In genomic region chr11:109556130-109556529, GRCm38 (mm10) we compare ENCODE assay signal across 17 mouse cellular contexts. TPM values are rescaled to one million over a fixed set of nuclear protein-coding genes. Genes with fewer than 3 reads are reported as not detected.
DNase-seq lines count a peak whose midpoint lies in the region; ATAC-seq and TF ChIP-seq lines count a peak whose summit lies in the region.
"Had no signal": no experiment of that assay in that cellular context is flagged by ENCODE, and none has a peak within 500 bp of the region (broad histone marks: within the 10 kb centered on the region; RNA-seq: fewer than 3 reads in every experiment).

No protein-coding gene starts in this region.

- no peak overlapping the region for H3K9ac ChIP-seq in hindbrain, embryonic 12.5 days
- no peak overlapping the region for H3K9ac ChIP-seq in intestine, embryonic 14.5 days (ENCODE audit: low read length)
- H3K9ac ChIP-seq: neural tube, embryonic 13.5 days had no signal

- H3K4me1 ChIP-seq in hindbrain, embryonic 10.5 days (replicated peaks): peaks cover 6% of the 10 kb centered on the region; the same call in 1 of the 2 replicates
- H3K4me1 ChIP-seq in hindbrain, embryonic 12.5 days: no peaks in the 10 kb centered on the region
- no peaks in the 10 kb centered on the region for H3K4me1 ChIP-seq in intestine, embryonic 14.5 days (replicated peaks; ENCODE audit: control insufficient read depth, insufficient read depth, low read length)
- H3K4me1 ChIP-seq in lung, adult 2 months (ENCODE audit: control insufficient read depth, insufficient read depth, low read length): peaks cover 8% of the 10 kb centered on the region
- H3K4me1 ChIP-seq: neural tube, embryonic 13.5 days had no signal

- H3K4me2 ChIP-seq in hindbrain, embryonic 12.5 days (replicated peaks): no peak overlapping the region
- H3K4me2 ChIP-seq in intestine, embryonic 14.5 days (ENCODE audit: low read length): no peak overlapping the region
- H3K4me2 ChIP-seq: neural tube, embryonic 13.5 days had no signal

- H3K36me3 ChIP-seq in hindbrain, embryonic 10.5 days: no peaks in the 10 kb centered on the region
- no peaks in the 10 kb centered on the region for H3K36me3 ChIP-seq in hindbrain, embryonic 12.5 days
- H3K36me3 ChIP-seq in intestine, embryonic 14.5 days (ENCODE audit: control insufficient read depth, insufficient read depth, low read length): no peaks in the 10 kb centered on the region
- H3K36me3 ChIP-seq: neural tube, embryonic 13.5 days had no signal

- no peaks in the 10 kb centered on the region for H3K27me3 ChIP-seq in hindbrain, embryonic 10.5 days (ENCODE audit: insufficient read depth, poor library complexity, severe bottlenecking)
- H3K27me3 ChIP-seq in hindbrain, embryonic 12.5 days: no peaks in the 10 kb centered on the region
- H3K27me3 ChIP-seq in intestine, embryonic 14.5 days (replicated peaks; ENCODE audit: control insufficient read depth, insufficient read depth, low read length): no peaks in the 10 kb centered on the region
- H3K27me3 ChIP-seq: neural tube, embryonic 13.5 days; Patski had no signal

- no peak for TF ChIP-seq CTCF in lung, adult 2 months (IDR thresholded peaks at IDR 0.05; ENCODE audit: insufficient read depth, low read length)

- peak overlapping the region; percentile 53; the same call in 1 of the 2 replicates for H3K27ac ChIP-seq in hindbrain, embryonic 10.5 days
- H3K27ac ChIP-seq in hindbrain, embryonic 12.5 days: no peak overlapping the region
- no peak overlapping the region for H3K27ac ChIP-seq in intestine, embryonic 14.5 days (ENCODE audit: low read depth)
- H3K27ac ChIP-seq: gastrocnemius, adult 2 months; neural tube, embryonic 13.5 days had no signal

- TF ChIP-seq POLR2A in lung, adult 2 months (IDR thresholded peaks at IDR 0.05; ENCODE audit: borderline replicate concordance, extremely low read depth, low read depth, low read length): no peak

- H3K4me3 ChIP-seq in hindbrain, embryonic 10.5 days: no peak overlapping the region
- no peak overlapping the region for H3K4me3 ChIP-seq in hindbrain, embryonic 12.5 days
- no peak overlapping the region for H3K4me3 ChIP-seq in intestine, embryonic 14.5 days (ENCODE audit: low read depth, low read length)
- no peak overlapping the region for H3K4me3 ChIP-seq in lung, adult 2 months (replicated peaks; ENCODE audit: extremely low read depth, low read depth, low read length)
- H3K4me3 ChIP-seq: erythroblast, embryonic 14.5 days; gastrocnemius, adult 2 months; neural tube, embryonic 13.5 days had no signal

- ATAC-seq in hindbrain, embryonic 12.5 days (ENCODE audit: low FRiP score): no peak
- ATAC-seq in intestine, embryonic 14.5 days (replicated peaks; ENCODE audit: low FRiP score, low TSS enrichment, low read depth): 0 out of 2 replicates have a peak, but pooled peaks have one; percentile 70
- ATAC-seq in megakaryocyte-erythroid progenitor cell, adult 5-6 weeks (replicated peaks; ENCODE audit: low FRiP score, low TSS enrichment, poor library complexity, severe bottlenecking): peak; percentile 13; the same call in 1 of the 2 replicates
- ATAC-seq: midbrain, embryonic 16.5 days; Patski had no signal

- DNase-seq in hindbrain, embryonic 10.5 days (ENCODE audit: low spot score): no peak
- no peak for DNase-seq in intestine, embryonic 14.5 days (ENCODE audit: low spot score)
- peak; percentile 78 to 82 for DNase-seq in kidney, postnatal 36 days
- no peak for DNase-seq in adrenal gland, adult 2 months
- DNase-seq in lung, adult 2 months: no peak
- DNase-seq in cerebellum, postnatal 10 days: no peak
- DNase-seq: adrenal gland, adult 8-10 months; gastrocnemius, adult 2 months; layer of hippocampus, adult 9-11 months; left cerebral cortex, postnatal 4 days; lung, postnatal 14 days had no signal

- 90% methylated on average over 6 of the region's 6 CpGs for WGBS in hindbrain, embryonic 10.5 days
- WGBS in hindbrain, embryonic 12.5 days: 94% methylated on average over 6 of the region's 6 CpGs
- 71% methylated on average over 6 of the region's 6 CpGs for WGBS in intestine, embryonic 14.5 days
- WGBS in lung, adult 2 months: 82% methylated on average over 6 of the region's 6 CpGs

- no peaks in the 10 kb centered on the region for H3K9me3 ChIP-seq in hindbrain, embryonic 10.5 days
- 0 out of 2 replicates have a peak, but pooled peaks cover 2% of the 10 kb centered on the region for H3K9me3 ChIP-seq in hindbrain, embryonic 12.5 days (replicated peaks)
- H3K9me3 ChIP-seq in intestine, embryonic 14.5 days (ENCODE audit: control insufficient read depth, low read length): no peaks in the 10 kb centered on the region
- H3K9me3 ChIP-seq: neural tube, embryonic 13.5 days had no signal

RNA-seq across cellular contexts. Expression of gene Wipi1, which starts 55.6 kb away (rescaled TPM):
- polyA plus RNA-seq in hindbrain, embryonic 10.5 days (2016; fragmentation: Nextera tagmentation; extraction: Ambion mirVana): 16.0 and 16.2 TPM in 2 replicates
- polyA plus RNA-seq in hindbrain, embryonic 12.5 days (2016; fragmentation: Nextera tagmentation; extraction: Ambion mirVana): 25.1 and 27.5 TPM in 2 replicates
- 18.0 and 18.2 TPM in 2 replicates for polyA plus RNA-seq in intestine, embryonic 14.5 days (2014; fragmentation: Nextera tagmentation; extraction: Ambion mirVana)
- total RNA-seq in megakaryocyte-erythroid progenitor cell, adult 5-6 weeks (2014; fragmentation: Nextera tagmentation): 21.2 and 30.6 TPM in 2 replicates
- 5.9 and 9.0 TPM in 2 replicates for total RNA-seq in megakaryocyte-erythroid progenitor cell, adult 5-6 weeks (2017)
- 10 to 100 TPM; 35.4 to 38.6 TPM for total RNA-seq in adrenal gland, adult 2 months (2021)
- 14.8 and 22.1 TPM in 2 replicates for polyA plus RNA-seq in adrenal gland, adult 2 months (2012; rRNA removed)
- polyA plus RNA-seq in lung, adult 2 months (2012; rRNA removed): 16.3 and 20.3 TPM in 2 replicates

Comparison
In these comparisons a context has a peak if more than half of its experiments do, and no peak if none do; other contexts are left out.
1. DNase-seq: peak in kidney, postnatal 36 days (2 of 2); none in hindbrain, embryonic 10.5 days (single experiment), intestine, embryonic 14.5 days (single experiment), adrenal gland, adult 2 months (single experiment), lung, adult 2 months (single experiment) and cerebellum, postnatal 10 days (0 of 2).